Mouse (Mus musculus): Measurements from ENCODE around the gene Gm20532. TPM values are rescaled to one million over a fixed set of nuclear protein-coding genes. Genes with fewer than 3 reads are reported as not detected.

The Gm20532 gene
- polyA plus RNA-seq, 1 experiment from 2014 or later, result not detected

DNA sequence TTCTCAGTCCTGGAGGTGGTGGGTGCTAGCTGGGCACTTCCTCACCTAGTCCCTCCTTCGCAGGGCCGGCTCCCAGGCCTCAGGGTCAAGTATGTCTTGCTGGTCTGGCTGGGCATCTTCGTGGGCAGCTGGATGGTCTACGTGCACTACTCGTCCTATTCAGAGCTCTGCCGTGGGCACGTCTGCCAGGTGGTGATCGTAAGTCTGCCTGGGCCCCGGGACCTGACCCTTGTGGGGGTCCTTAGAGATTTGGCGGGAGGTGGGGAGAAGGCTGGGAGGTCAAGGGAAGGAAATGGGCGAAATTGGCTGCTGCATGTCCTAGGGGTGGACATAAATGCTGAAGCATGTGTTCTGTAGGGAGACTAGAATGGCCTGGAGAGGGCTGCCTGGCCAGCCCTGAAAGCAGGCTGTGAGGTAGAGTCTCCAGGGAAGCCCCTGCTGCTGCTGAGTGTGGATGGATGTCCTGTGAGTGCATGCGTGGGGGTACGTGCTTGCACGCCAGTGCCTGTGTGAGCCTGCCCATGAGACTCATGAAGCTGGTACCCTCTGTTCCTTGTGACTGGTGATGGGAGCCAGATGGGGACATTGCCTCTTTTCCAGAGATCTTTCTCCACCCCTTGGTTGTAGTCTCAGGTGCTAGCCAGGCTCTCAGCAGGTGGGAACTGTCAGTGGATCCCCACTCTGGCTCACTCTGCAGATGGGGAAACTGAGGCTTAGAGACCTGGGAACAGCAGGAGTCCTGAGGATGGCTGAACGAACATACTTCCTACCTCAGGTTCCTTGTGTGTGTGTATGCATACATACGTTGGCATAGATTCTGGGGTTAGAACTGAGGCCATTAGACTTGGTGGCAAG is 46.3 kb downstream of the Gm20532 start:
- H3K9me3 ChIP-seq (ENCODE audit: control insufficient read depth, low read length), result no peaks in the 10 kb centered on the region
- ATAC-seq (ENCODE audit: low read depth), result no peak
- WGBS, result 72% methylated on average over 16 of the region's 16 CpGs

DNA sequence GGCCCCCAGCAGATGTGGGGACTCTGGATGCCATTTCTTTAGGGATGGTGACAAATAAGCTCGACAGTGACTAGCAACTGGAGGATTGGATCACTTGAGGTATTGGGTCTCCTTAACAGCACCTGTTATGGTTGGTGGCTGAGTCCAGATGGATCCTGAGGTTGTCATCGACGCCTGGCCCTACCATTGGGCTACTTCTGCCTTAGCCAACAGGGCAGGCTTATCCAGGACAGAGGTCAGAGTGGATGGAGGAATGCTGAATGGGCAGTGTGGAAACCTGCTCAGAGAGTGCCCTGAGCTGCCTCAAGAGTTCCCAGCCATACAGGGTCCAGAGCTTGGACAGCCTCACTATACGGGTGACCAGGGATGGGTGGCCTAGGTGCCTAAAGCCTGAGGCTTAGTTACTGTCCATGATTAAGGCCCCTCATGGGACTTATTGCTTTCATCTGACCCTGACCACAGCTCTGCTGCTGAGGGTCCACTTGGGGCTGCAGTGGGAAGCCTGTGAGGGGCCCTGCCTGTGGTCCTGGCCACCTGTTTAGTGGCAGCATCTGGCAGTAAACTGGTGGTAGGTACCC is 47.6 kb downstream of the Gm20532 start:
- WGBS, result 54% methylated on average over 4 of the region's 4 CpGs
- peaks cover 20% of the 10 kb centered on the region for H3K4me1 ChIP-seq (replicated peaks; ENCODE audit: control insufficient read depth, insufficient read depth, low read length)
- no peak overlapping the region for H3K4me3 ChIP-seq (ENCODE audit: low read length)
- no peak overlapping the region for H3K4me2 ChIP-seq (ENCODE audit: low read depth, low read length)
- ATAC-seq (ENCODE audit: low read depth), result no peak
- H3K9ac ChIP-seq (ENCODE audit: low read length), result no peak overlapping the region
- H3K36me3 ChIP-seq (ENCODE audit: control insufficient read depth, insufficient read depth, low read length), result peaks cover 29% of the 10 kb centered on the region
- H3K9me3 ChIP-seq (ENCODE audit: control insufficient read depth, low read length), result no peaks in the 10 kb centered on the region
- H3K27ac ChIP-seq (ENCODE audit: low read length), result no peak overlapping the region
- no peaks in the 10 kb centered on the region for H3K27me3 ChIP-seq (ENCODE audit: control insufficient read depth, insufficient read depth, low read depth, low read length)

More for the DNA sequence above, 46.3 kb downstream of the Gm20532 start:
- Histone ChIP-seq H3K4me1 (replicated peaks; ENCODE audit: control insufficient read depth, insufficient read depth, low read length) (peaks cover 15% of the 10 kb centered on the region), H3K27me3 (ENCODE audit: control insufficient read depth, insufficient read depth, low read depth, low read length) (no peaks in the 10 kb centered on the region), H3K27ac (ENCODE audit: low read length) (no peak overlapping the region), H3K4me3 (ENCODE audit: low read length) (no peak overlapping the region), H3K36me3 (ENCODE audit: control insufficient read depth, insufficient read depth, low read length) (peaks cover 21% of the 10 kb centered on the region), H3K9ac (ENCODE audit: low read length) (no peak overlapping the region), H3K4me2 (ENCODE audit: low read depth, low read length) (no peak overlapping the region)

DNA sequence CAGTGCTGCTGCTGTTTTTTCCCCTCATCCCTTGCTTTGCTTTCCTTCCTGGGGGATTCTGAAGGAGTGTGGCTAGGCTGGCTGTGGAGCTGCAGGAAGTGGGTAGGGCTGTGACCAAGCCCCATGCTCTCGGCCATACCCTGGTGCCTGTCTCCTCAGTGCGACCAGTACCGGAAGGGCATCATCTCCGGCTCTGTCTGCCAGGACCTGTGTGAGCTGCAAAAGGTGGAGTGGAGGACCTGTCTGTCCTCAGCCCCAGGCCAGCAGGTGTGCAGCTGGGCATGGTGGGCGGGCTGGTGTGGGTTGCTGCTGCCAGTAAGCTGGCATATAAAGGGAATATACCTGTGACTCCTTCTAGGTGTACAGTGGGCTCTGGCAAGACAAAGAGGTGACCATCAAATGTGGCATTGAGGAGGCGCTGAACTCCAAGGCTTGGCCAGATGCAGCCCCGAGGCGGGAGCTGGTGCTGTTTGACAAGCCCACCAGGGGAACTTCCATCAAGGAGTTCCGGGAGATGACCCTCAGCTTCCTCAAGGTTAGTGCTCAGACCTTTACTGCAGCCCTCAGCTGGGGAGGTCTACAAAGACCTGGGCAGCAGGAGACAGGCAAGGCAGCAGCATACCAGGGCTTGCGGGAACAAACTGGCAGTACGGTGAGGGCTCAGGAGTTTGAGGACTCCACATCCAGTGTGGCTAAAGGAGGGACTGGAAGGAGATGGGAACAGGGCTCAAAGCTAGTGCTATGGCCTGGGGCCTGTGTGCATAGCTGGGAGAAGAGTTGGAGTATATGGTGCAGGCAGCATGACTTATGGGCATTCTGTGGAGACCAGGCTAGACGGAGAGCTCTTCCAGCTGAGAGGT is 48.4 kb downstream of the Gm20532 start:
- Histone ChIP-seq H3K27me3 (ENCODE audit: control insufficient read depth, insufficient read depth, low read depth, low read length) (no peaks in the 10 kb centered on the region), H3K4me2 (ENCODE audit: low read depth, low read length) (no peak overlapping the region), H3K4me1 (replicated peaks; ENCODE audit: control insufficient read depth, insufficient read depth, low read length) (peaks cover 18% of the 10 kb centered on the region), H3K9ac (ENCODE audit: low read length) (no peak overlapping the region; the same call in 1 of the 2 replicates), H3K27ac (ENCODE audit: low read length) (no peak overlapping the region; the same call in 1 of the 2 replicates), H3K9me3 (ENCODE audit: control insufficient read depth, low read length) (no peaks in the 10 kb centered on the region), H3K36me3 (ENCODE audit: control insufficient read depth, insufficient read depth, low read length) (peaks cover 29% of the 10 kb centered on the region), H3K4me3 (ENCODE audit: low read length) (no peak overlapping the region)
- no peak for ATAC-seq (ENCODE audit: low read depth)
- WGBS, result 57% methylated on average over 12 of the region's 12 CpGs

DNA sequence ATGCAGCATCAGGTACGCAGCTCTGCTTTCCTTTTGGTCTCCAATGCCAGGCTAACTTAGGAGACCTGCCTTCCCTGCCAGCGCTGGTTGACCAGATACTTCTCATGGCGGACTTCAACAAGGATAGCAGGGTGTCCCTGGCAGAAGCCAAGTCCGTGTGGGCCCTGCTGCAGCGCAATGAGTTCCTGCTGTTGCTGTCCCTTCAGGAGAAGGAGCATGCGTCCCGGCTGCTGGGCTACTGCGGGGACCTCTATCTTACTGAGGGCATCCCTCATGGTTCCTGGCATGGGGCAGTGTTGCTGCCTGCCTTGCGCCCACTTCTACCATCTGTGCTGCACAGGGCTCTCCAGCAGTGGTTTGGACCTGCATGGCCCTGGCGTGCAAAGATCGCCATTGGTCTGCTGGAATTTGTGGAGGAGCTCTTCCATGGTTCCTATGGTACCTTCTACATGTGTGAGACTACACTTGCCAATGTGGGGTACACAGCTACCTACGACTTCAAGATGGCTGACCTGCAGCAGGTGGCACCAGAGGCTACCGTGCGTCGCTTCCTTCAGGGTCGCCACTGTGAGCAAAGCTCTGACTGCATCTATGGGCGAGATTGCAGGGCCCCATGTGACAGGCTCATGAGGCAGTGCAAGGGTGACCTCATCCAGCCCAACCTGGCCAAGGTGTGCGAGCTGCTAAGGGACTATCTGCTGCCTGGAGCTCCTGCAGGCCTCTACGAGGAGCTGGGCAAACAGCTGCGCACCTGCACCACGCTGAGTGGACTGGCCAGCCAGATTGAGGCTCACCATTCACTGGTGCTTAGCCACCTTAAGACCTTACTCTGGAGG is 49.3 kb downstream of the Gm20532 start:
- peaks cover 29% of the 10 kb centered on the region for H3K36me3 ChIP-seq (ENCODE audit: control insufficient read depth, insufficient read depth, low read length)
- H3K9me3 ChIP-seq (ENCODE audit: control insufficient read depth, low read length), result no peaks in the 10 kb centered on the region
- no peak for ATAC-seq (ENCODE audit: low read depth)
- no peak overlapping the region for H3K9ac ChIP-seq (ENCODE audit: low read length)
- H3K4me2 ChIP-seq (ENCODE audit: low read depth, low read length), result no peak overlapping the region
- no peak overlapping the region for H3K27ac ChIP-seq (ENCODE audit: low read length)
- WGBS, result 62% methylated on average over 21 of the region's 21 CpGs
- H3K4me1 ChIP-seq (replicated peaks; ENCODE audit: control insufficient read depth, insufficient read depth, low read length), result peaks cover 12% of the 10 kb centered on the region
- no peak overlapping the region for H3K4me3 ChIP-seq (ENCODE audit: low read length)
- H3K27me3 ChIP-seq (ENCODE audit: control insufficient read depth, insufficient read depth, low read depth, low read length), result no peaks in the 10 kb centered on the region

DNA sequence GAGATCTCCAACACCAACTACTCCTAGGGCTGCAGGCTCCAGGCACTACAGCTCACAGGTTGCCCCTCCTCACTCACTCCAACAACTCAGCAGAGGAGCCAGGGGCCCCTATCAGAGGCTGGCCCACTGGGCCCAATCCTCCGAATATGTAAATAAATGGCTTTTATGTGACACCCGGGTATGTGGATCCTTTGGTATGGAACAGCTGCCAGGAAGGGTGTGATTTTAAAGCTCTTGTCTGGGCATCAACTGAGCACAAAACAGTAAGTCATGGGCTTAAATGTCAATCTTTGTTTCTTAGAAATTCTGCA is 49.8 kb downstream of the Gm20532 start:
- Histone ChIP-seq H3K27ac (ENCODE audit: low read length) (no peak overlapping the region), H3K27me3 (ENCODE audit: control insufficient read depth, insufficient read depth, low read depth, low read length) (no peaks in the 10 kb centered on the region), H3K9ac (ENCODE audit: low read length) (no peak overlapping the region), H3K4me2 (ENCODE audit: low read depth, low read length) (no peak overlapping the region), H3K4me3 (ENCODE audit: low read length) (no peak overlapping the region), H3K36me3 (ENCODE audit: control insufficient read depth, insufficient read depth, low read length) (peaks cover 29% of the 10 kb centered on the region), H3K9me3 (ENCODE audit: control insufficient read depth, low read length) (no peaks in the 10 kb centered on the region), H3K4me1 (replicated peaks; ENCODE audit: control insufficient read depth, insufficient read depth, low read length) (peaks cover 12% of the 10 kb centered on the region)
- no peak for ATAC-seq (ENCODE audit: low read depth)
- 22% methylated on average over 2 of the region's 2 CpGs for WGBS

GRCm38 (mm10) chr2:26637316-26637932 is 51.0 kb downstream of the Gm20532 start:
- Histone ChIP-seq H3K27ac (ENCODE audit: low read length) (no peak overlapping the region), H3K4me2 (ENCODE audit: low read depth, low read length) (no peak overlapping the region), H3K27me3 (ENCODE audit: control insufficient read depth, insufficient read depth, low read depth, low read length) (no peaks in the 10 kb centered on the region), H3K4me1 (replicated peaks; ENCODE audit: control insufficient read depth, insufficient read depth, low read length) (peaks cover 12% of the 10 kb centered on the region), H3K36me3 (ENCODE audit: control insufficient read depth, insufficient read depth, low read length) (peaks cover 29% of the 10 kb centered on the region), H3K9me3 (ENCODE audit: control insufficient read depth, low read length) (no peaks in the 10 kb centered on the region), H3K4me3 (ENCODE audit: low read length) (no peak overlapping the region), H3K9ac (ENCODE audit: low read length) (0 out of 2 replicates have a peak overlapping the region, but pooled peaks have one; percentile 22)
- ATAC-seq (ENCODE audit: low read depth), result no peak
- WGBS, result 67% methylated on average over 4 of the region's 4 CpGs

- peak overlapping the region; percentile 97 for H3K9ac ChIP-seq (ENCODE audit: low read length)
- H3K36me3 ChIP-seq (ENCODE audit: control insufficient read depth, insufficient read depth, low read length), result peaks cover 29% of the 10 kb centered on the region
- peak overlapping the region; percentile 95 for H3K4me3 ChIP-seq (ENCODE audit: low read length)
- ATAC-seq (ENCODE audit: low read depth), result no peak
- H3K4me2 ChIP-seq (ENCODE audit: low read depth, low read length), result peak overlapping the region; percentile 65
- no peaks in the 10 kb centered on the region for H3K9me3 ChIP-seq (ENCODE audit: control insufficient read depth, low read length)
- peaks cover 12% of the 10 kb centered on the region for H3K4me1 ChIP-seq (replicated peaks; ENCODE audit: control insufficient read depth, insufficient read depth, low read length)
- WGBS, result 71% methylated on average over 5 of the region's 5 CpGs
- no peak overlapping the region for H3K27ac ChIP-seq (ENCODE audit: low read length)
- H3K27me3 ChIP-seq (ENCODE audit: control insufficient read depth, insufficient read depth, low read depth, low read length), result no peaks in the 10 kb centered on the region
These were observed 51.6 kb downstream of the Gm20532 start for GRCm38 (mm10) chr2:26638039-26638438.

DNA sequence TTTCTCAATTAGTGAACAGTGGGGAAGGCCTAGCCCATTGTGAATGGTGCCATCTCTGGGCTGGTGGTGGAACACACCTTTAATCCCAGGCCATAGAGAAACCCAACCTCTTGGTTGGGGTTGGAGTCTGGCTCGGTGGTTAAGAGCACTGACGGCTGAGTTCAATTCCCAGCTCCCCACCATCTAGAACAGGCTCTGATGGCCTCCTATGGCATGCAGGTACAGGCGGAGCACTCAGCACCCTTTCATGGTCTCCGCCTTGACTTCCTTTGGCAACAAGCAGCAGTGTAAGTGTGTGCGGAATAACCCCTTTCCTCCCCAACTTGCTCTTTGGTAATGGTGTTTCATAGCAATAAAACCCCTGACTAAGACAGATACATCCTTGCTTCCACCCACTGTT is 52.1 kb downstream of the Gm20532 start:
- H3K9ac ChIP-seq (ENCODE audit: low read length), result peak overlapping the region; percentile 97
- H3K4me3 ChIP-seq (ENCODE audit: low read length), result peak overlapping the region; percentile 95
- WGBS, result 59% methylated on average over 5 of the region's 5 CpGs
- no peaks in the 10 kb centered on the region for H3K27me3 ChIP-seq (ENCODE audit: control insufficient read depth, insufficient read depth, low read depth, low read length)
- no peak for ATAC-seq (ENCODE audit: low read depth)
- H3K9me3 ChIP-seq (ENCODE audit: control insufficient read depth, low read length), result no peaks in the 10 kb centered on the region
- peaks cover 12% of the 10 kb centered on the region for H3K4me1 ChIP-seq (replicated peaks; ENCODE audit: control insufficient read depth, insufficient read depth, low read length)
- no peak overlapping the region for H3K27ac ChIP-seq (ENCODE audit: low read length)
- peaks cover 29% of the 10 kb centered on the region for H3K36me3 ChIP-seq (ENCODE audit: control insufficient read depth, insufficient read depth, low read length)
- peak overlapping the region; percentile 65 for H3K4me2 ChIP-seq (ENCODE audit: low read depth, low read length)
